Mouse (Mus musculus) intestine, embryonic 16.5 days (tissue): Measurements from ENCODE around the gene Galk1. TPM values are rescaled to one million over a fixed set of nuclear protein-coding genes. Genes with fewer than 3 reads are reported as not detected.

Experiments
- ATAC-seq: fragments of 200-750 bp; cut with Nextera tagmentation; 2 replicates; pipeline ENCODE4 v1.8.0; 2017; ENCODE audit warnings: moderate TSS enrichment, moderate library complexity
- H3K27ac ChIP-seq: fragments of 300-500 bp; sonication (generic); 2 replicates; pipeline ENCODE4 v1.5.1; 2014; ENCODE audit warnings: mild to moderate bottlenecking, low read length
- H3K27me3 ChIP-seq: fragments of 300-500 bp; sonication (generic); replicated peaks from 2 replicates; pipeline ENCODE4 v1.6.1; 2014; ENCODE audit warnings: low read length, control low read depth, mixed read lengths; ENCODE audit not compliant: control insufficient read depth, insufficient read depth
- H3K36me3 ChIP-seq: fragments of 300-500 bp; sonication (generic); 2 replicates; pipeline ENCODE4 v1.6.1; 2014; ENCODE audit warnings: low read length, control low read depth; ENCODE audit not compliant: control insufficient read depth, insufficient read depth
- H3K4me1 ChIP-seq: fragments of 300-500 bp; sonication (generic); 2 replicates; pipeline ENCODE4 v1.6.1; 2014; ENCODE audit warnings: low read length, control low read depth, mixed read lengths; ENCODE audit not compliant: control insufficient read depth, insufficient read depth
- H3K4me2 ChIP-seq: fragments of 300-500 bp; sonication (generic); 2 replicates; pipeline ENCODE4 v1.6.1; 2014; ENCODE audit warnings: low read depth, low read length, control low read depth
- H3K4me3 ChIP-seq: fragments of 300-500 bp; sonication (generic); 2 replicates; pipeline ENCODE4 v1.5.1; 2014; ENCODE audit warnings: mild to moderate bottlenecking, low read length
- H3K9ac ChIP-seq: fragments of 300-500 bp; sonication (generic); 2 replicates; pipeline ENCODE4 v1.6.1; 2014; ENCODE audit warnings: low read depth, low read length
- H3K9me3 ChIP-seq: fragments of 300-500 bp; sonication (generic); 2 replicates; pipeline ENCODE4 v1.6.1; 2016; ENCODE audit warnings: low read length, control low read depth; ENCODE audit not compliant: control insufficient read depth
- WGBS: fragments of 180-500 bp; shearing (Covaris S2); extraction: QIAGEN DNeasy Blood & Tissue Kit; methylation state at CpG from one replicate; pipeline ENCODE4 v1.1.7; 2014; 5-methylcytosine and 5-hydroxymethylcytosine counted together
- polyA plus RNA-seq: library from polyadenylated mRNA; unstranded; fragments of >200 nt; fragmentation: Nextera tagmentation; extraction: Ambion mirVana; gene quantifications from 2 replicates; pipeline ENCODE4 v1.2.1, GENCODE M21; 2015

Gene Galk1
- polyA plus RNA-seq, 1 experiment from 2014 or later, result 360 TPM

GRCm38 (mm10) chr11:116036671-116037070 lies 24.2 kb upstream of the Galk1 start:
- Histone ChIP-seq H3K27ac (no peak overlapping the region), H3K4me1 (peaks cover 7% of the 10 kb centered on the region), H3K9ac (no peak overlapping the region), H3K9me3 (no peaks in the 10 kb centered on the region), H3K4me2 (no peak overlapping the region), H3K36me3 (no peaks in the 10 kb centered on the region), H3K4me3 (no peak overlapping the region), H3K27me3 (no peaks in the 10 kb centered on the region)
- WGBS, result 86% methylated on average over 3 of the region's 3 CpGs
- ATAC-seq, result no peak

- Histone ChIP-seq H3K27me3 (no peaks in the 10 kb centered on the region), H3K36me3 (no peaks in the 10 kb centered on the region), H3K9me3 (no peaks in the 10 kb centered on the region), H3K4me3 (no peak overlapping the region), H3K4me1 (peaks cover 9% of the 10 kb centered on the region), H3K4me2 (no peak overlapping the region), H3K9ac (no peak overlapping the region), H3K27ac (no peak overlapping the region)
- ATAC-seq, result no peak
- WGBS, result 95% methylated on average over 6 of the region's 6 CpGs
These were observed 22.1 kb upstream of the Galk1 start for GRCm38 (mm10) chr11:116034584-116034983.

GRCm38 (mm10) chr11:116030898-116031845 lies 18.7 kb upstream of the Galk1 start:
- Histone ChIP-seq H3K9me3 (no peaks in the 10 kb centered on the region), H3K4me2 (peak overlapping the region; percentile 74), H3K4me3 (peak overlapping the region; percentile 69), H3K27me3 (no peaks in the 10 kb centered on the region), H3K9ac (peak overlapping the region; percentile 94), H3K4me1 (peaks cover 9% of the 10 kb centered on the region), H3K27ac (peak overlapping the region; percentile 100), H3K36me3 (no peaks in the 10 kb centered on the region)
- ATAC-seq, result peak; percentile 24
- WGBS, result 26% methylated on average over 14 of the region's 14 CpGs

GRCm38 (mm10) chr11:116030088-116030897 lies 17.8 kb upstream of the Galk1 start, which contains the start of gene Unk:
TSS of gene Unk (plus strand) at chr11:116030322.
- Histone ChIP-seq H3K27ac (peak within 1 kb of the TSS; percentile 100), H3K9ac (peak within 1 kb of the TSS; percentile 94), H3K36me3 (no peaks in the 10 kb centered on the region), H3K27me3 (no peaks in the 10 kb centered on the region), H3K4me1 (peaks cover 9% of the 10 kb centered on the region), H3K9me3 (no peaks in the 10 kb centered on the region), H3K4me3 (peak within 1 kb of the TSS; percentile 69), H3K4me2 (peak within 1 kb of the TSS; percentile 74)
- ATAC-seq, result peak; percentile 96
- under 1% methylated on average over 67 of the region's 67 CpGs for WGBS

GRCm38 (mm10) chr11:116029086-116029865 lies 16.8 kb upstream of the Galk1 start:
- no peak for ATAC-seq
- Histone ChIP-seq H3K4me1 (peaks cover 9% of the 10 kb centered on the region), H3K27me3 (no peaks in the 10 kb centered on the region), H3K27ac (no peak overlapping the region; the same call in 1 of the 2 replicates), H3K9ac (peak overlapping the region; percentile 72), H3K4me2 (peak overlapping the region; percentile 69), H3K9me3 (no peaks in the 10 kb centered on the region), H3K4me3 (peak overlapping the region; percentile 69), H3K36me3 (no peaks in the 10 kb centered on the region)
- 80% methylated on average over 6 of the region's 6 CpGs for WGBS

GRCm38 (mm10) chr11:116028177-116028865 lies 15.8 kb upstream of the Galk1 start:
- ATAC-seq, result no peak
- WGBS, result 83% methylated on average over 9 of the region's 9 CpGs

GRCm38 (mm10) chr11:116027756-116028155 lies 15.2 kb upstream of the Galk1 start, which contains the start of gene H3f3b:
TSS of gene H3f3b (minus strand) at chr11:116027962.
- no peak for ATAC-seq
- Histone ChIP-seq H3K27me3 (no peaks in the 10 kb centered on the region), H3K4me3 (no peak within 1 kb of the TSS), H3K27ac (no peak within 1 kb of the TSS), H3K4me1 (peaks cover 8% of the 10 kb centered on the region), H3K36me3 (no peaks in the 10 kb centered on the region), H3K9ac (no peak within 1 kb of the TSS), H3K9me3 (no peaks in the 10 kb centered on the region), H3K4me2 (no peak within 1 kb of the TSS)
- WGBS, result 80% methylated on average over 4 of the region's 4 CpGs

More at GRCm38 (mm10) chr11:116028177-116028865, 15.8 kb upstream of the Galk1 start:
- no peak overlapping the region for H3K27ac ChIP-seq
- H3K9me3 ChIP-seq, result no peaks in the 10 kb centered on the region
- H3K4me2 ChIP-seq, result no peak overlapping the region
- no peaks in the 10 kb centered on the region for H3K27me3 ChIP-seq
- no peak overlapping the region for H3K4me3 ChIP-seq
- H3K9ac ChIP-seq, result no peak overlapping the region
- H3K36me3 ChIP-seq, result no peaks in the 10 kb centered on the region
- H3K4me1 ChIP-seq, result peaks cover 9% of the 10 kb centered on the region

- no peak for ATAC-seq
- H3K27ac ChIP-seq, result no peak overlapping the region
- H3K4me3 ChIP-seq, result no peak overlapping the region
- no peak overlapping the region for H3K9ac ChIP-seq
- no peaks in the 10 kb centered on the region for H3K9me3 ChIP-seq
- no peak overlapping the region for H3K4me2 ChIP-seq
- H3K36me3 ChIP-seq, result no peaks in the 10 kb centered on the region
- no peaks in the 10 kb centered on the region for H3K4me1 ChIP-seq
- no peaks in the 10 kb centered on the region for H3K27me3 ChIP-seq
- WGBS, result 91% methylated on average over 3 of the region's 3 CpGs
These were observed 12.7 kb upstream of the Galk1 start for GRCm38 (mm10) chr11:116025056-116025845.
